Mouse (Mus musculus): ENCODE results near the gene Iba57.

GRCm38 (mm10) chr11:59159099-59159498 is 4.4 kb downstream of the Iba57 start:
- no peak for TF ChIP-seq POLR2A (IDR thresholded peaks at IDR 0.05; ENCODE audit: insufficient read depth, low read length)
- TF ChIP-seq CTCF (IDR thresholded peaks at IDR 0.05; ENCODE audit: low read depth, low read length), result no peak
